Mouse (Mus musculus) hindbrain, embryonic 11.5 days (tissue): ENCODE measurements at regions not wholly inside any gene's neighbourhood (a gene's known extent, or its start where the extent isn't known, plus 50 kb on each side); places are given as distances from the start of the nearest gene placed in this dataset.
"Not testable (repeated sequence)": the region's sequence is repeated elsewhere in the genome, so short reads cannot be mapped to it uniquely, and the experiment has no call there.

Source experiments
- ATAC-seq: fragments of 200-750 bp; cut with Nextera tagmentation; 2 replicates; pipeline ENCODE4 v1.8.0; 2017; ENCODE audit warnings: mild to moderate bottlenecking, moderate TSS enrichment, moderate library complexity; ENCODE audit not compliant: low FRiP score
- DNase-seq: peaks from one replicate; pipeline ENCODE4 v3.0.0-alpha.2; 2015; ENCODE audit warnings: low spot score
- H3K27ac ChIP-seq: fragments of 300-500 bp; sonication (generic); 2 replicates; pipeline ENCODE4 v1.5.1; 2014; ENCODE audit warnings: mild to moderate bottlenecking, low read depth, low read length
- H3K27me3 ChIP-seq: fragments of 300-500 bp; sonication (generic); 2 replicates; pipeline ENCODE4 v1.6.1; 2014; ENCODE audit warnings: mild to moderate bottlenecking, low read length, moderate library complexity, mixed read lengths; ENCODE audit not compliant: control insufficient read depth, insufficient read depth
- H3K36me3 ChIP-seq: fragments of 300-500 bp; sonication (generic); 2 replicates; pipeline ENCODE4 v1.6.1; 2014; ENCODE audit warnings: mild to moderate bottlenecking, low read length, moderate library complexity, mixed read lengths; ENCODE audit not compliant: control insufficient read depth, insufficient read depth
- H3K4me1 ChIP-seq: fragments of 300-500 bp; sonication (generic); replicated peaks from 2 replicates; pipeline ENCODE4 v1.6.1; 2014; ENCODE audit warnings: low read length, mixed read lengths; ENCODE audit not compliant: control insufficient read depth, insufficient read depth
- H3K4me2 ChIP-seq: fragments of 300-500 bp; sonication (generic); replicated peaks from 2 replicates; pipeline ENCODE4 v1.6.1; 2014; ENCODE audit warnings: mild to moderate bottlenecking, low read depth, low read length
- H3K4me3 ChIP-seq: fragments of 300-500 bp; sonication (generic); 2 replicates; pipeline ENCODE4 v1.5.1; 2014; ENCODE audit warnings: low read depth, low read length
- H3K9ac ChIP-seq: fragments of 300-500 bp; sonication (generic); 2 replicates; pipeline ENCODE4 v1.6.1; 2014; ENCODE audit warnings: low read depth, low read length
- H3K9me3 ChIP-seq: fragments of 300-500 bp; sonication (generic); 2 replicates; pipeline ENCODE4 v1.6.1; 2016; ENCODE audit warnings: low read length; ENCODE audit not compliant: control insufficient read depth
- WGBS: fragments of 180-500 bp; shearing (Covaris S2); extraction: QIAGEN DNeasy Blood & Tissue Kit; methylation state at CpG from one replicate; pipeline ENCODE4 v1.1.7; 2014; 5-methylcytosine and 5-hydroxymethylcytosine counted together

GRCm38 (mm10) chr5:91752846-91753245 lies 210.0 kb downstream of the Rchy1 start:
- not testable (repeated sequence) for H3K27me3 ChIP-seq, H3K4me3 ChIP-seq, H3K4me2 ChIP-seq, H3K9me3 ChIP-seq, H3K4me1 ChIP-seq, ATAC-seq, DNase-seq, H3K36me3 ChIP-seq, H3K27ac ChIP-seq, H3K9ac ChIP-seq
- WGBS, result 91% methylated on average over 17 of the region's 17 CpGs

GRCm38 (mm10) chr5:91751168-91751567 lies 211.7 kb downstream of the Rchy1 start:
- Histone ChIP-seq H3K36me3 (no peaks in the 10 kb centered on the region), H3K4me2 (no peak overlapping the region), H3K27me3 (no peaks in the 10 kb centered on the region), H3K4me1 (no peaks in the 10 kb centered on the region), H3K27ac (no peak overlapping the region), H3K9me3 (no peaks in the 10 kb centered on the region), H3K9ac (no peak overlapping the region), H3K4me3 (no peak overlapping the region)
- no peak for ATAC-seq
- WGBS, result 68% methylated on average over 6 of the region's 6 CpGs
- DNase-seq, result no peak

DNA sequence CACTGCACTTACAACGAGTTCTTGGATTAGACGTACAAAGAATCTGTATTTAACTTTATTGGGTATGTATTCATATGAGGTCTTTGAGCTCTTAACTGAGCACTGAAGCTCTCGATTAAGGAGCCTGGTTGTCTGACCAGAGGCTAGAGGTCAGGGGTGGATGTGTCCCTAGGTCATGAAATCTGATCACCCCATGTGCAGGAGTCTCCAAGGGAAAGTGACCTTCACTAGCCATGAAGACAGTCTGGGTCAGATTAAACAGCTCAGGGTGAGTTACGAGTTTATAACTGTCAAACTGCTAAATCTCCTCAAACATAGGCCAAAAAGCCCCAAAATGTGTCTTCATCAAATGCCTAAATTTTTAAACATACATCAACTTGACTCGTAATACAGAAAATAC lies 216.8 kb downstream of the Rchy1 start:
- no peak for DNase-seq
- Histone ChIP-seq H3K27ac (no peak overlapping the region), H3K9ac (no peak overlapping the region), H3K9me3 (no peaks in the 10 kb centered on the region), H3K27me3 (no peaks in the 10 kb centered on the region), H3K4me3 (no peak overlapping the region), H3K4me2 (no peak overlapping the region), H3K4me1 (no peaks in the 10 kb centered on the region), H3K36me3 (no peaks in the 10 kb centered on the region)
- no peak for ATAC-seq
- 66% methylated on average over 5 of the region's 5 CpGs for WGBS

GRCm38 (mm10) chr5:91744389-91744788 lies 218.5 kb downstream of the Rchy1 start:
- Histone ChIP-seq H3K9ac (no peak overlapping the region), H3K27ac (no peak overlapping the region), H3K9me3 (no peaks in the 10 kb centered on the region), H3K27me3 (no peaks in the 10 kb centered on the region), H3K4me2 (no peak overlapping the region), H3K4me1 (no peaks in the 10 kb centered on the region), H3K4me3 (no peak overlapping the region), H3K36me3 (no peaks in the 10 kb centered on the region)
- DNase-seq, result no peak
- no peak for ATAC-seq

DNA sequence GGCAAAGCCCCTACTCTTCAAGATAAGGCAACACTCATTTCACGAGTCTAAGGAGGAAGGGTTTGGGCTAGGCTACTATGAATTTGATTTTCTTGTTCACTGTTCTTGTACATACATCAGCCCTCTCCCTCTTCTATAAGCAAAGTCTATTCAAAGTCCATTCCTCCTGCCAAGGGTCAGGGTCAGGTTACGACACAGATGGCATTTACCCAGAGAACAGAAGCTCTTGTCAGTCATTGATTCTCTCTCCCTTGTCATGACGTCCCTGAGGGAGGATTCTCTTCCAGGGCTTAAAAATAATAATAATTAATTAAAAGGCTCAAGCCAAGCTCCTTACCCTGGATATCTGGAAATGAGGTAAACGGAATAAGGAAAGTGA lies 222.7 kb downstream of the Rchy1 start:
- Histone ChIP-seq H3K27me3 (no peaks in the 10 kb centered on the region), H3K4me3 (no peak overlapping the region), H3K4me1 (no peaks in the 10 kb centered on the region), H3K4me2 (no peak overlapping the region), H3K27ac (no peak overlapping the region), H3K36me3 (no peaks in the 10 kb centered on the region), H3K9ac (no peak overlapping the region), H3K9me3 (no peaks in the 10 kb centered on the region)
- peak; percentile 40 for DNase-seq
- 30% methylated on average over 4 of the region's 4 CpGs for WGBS
- no peak for ATAC-seq

- Histone ChIP-seq H3K27me3 (no peaks in the 10 kb centered on the region), H3K4me1 (no peaks in the 10 kb centered on the region), H3K4me2 (no peak overlapping the region), H3K9me3 (no peaks in the 10 kb centered on the region), H3K9ac (no peak overlapping the region), H3K36me3 (no peaks in the 10 kb centered on the region), H3K4me3 (no peak overlapping the region), H3K27ac (no peak overlapping the region)
- ATAC-seq (no peak), DNase-seq (no peak)
- WGBS, result 66% methylated on average over 16 of the region's 16 CpGs
Observed at GRCm38 (mm10) chr5:91739433-91740158, 222.2 kb downstream of the Parm1 start.

DNA sequence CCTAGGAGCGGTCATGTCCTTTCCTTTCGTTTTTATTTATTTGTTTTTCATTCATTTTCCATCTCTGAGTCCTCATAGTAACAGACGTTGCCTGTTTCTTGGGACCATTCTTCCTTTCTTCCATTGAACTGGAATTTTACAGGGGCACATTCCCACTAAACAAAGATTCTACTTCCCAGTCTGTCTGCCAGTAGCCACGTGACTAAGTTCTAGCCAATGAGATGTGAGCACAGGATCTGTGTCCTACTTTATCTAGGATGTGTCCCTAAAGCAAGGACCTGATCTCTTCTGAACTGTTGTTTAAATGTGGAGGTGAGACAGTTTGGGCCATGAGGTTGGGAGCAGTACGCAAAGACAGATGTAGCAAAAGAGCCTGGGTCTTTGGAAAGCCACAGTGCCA lies 214.6 kb downstream of the Parm1 start:
- Histone ChIP-seq H3K9ac (no peak overlapping the region), H3K4me2 (no peak overlapping the region), H3K9me3 (no peaks in the 10 kb centered on the region), H3K36me3 (no peaks in the 10 kb centered on the region), H3K27ac (no peak overlapping the region), H3K4me1 (no peaks in the 10 kb centered on the region), H3K4me3 (no peak overlapping the region), H3K27me3 (no peaks in the 10 kb centered on the region)
- ATAC-seq (no peak), DNase-seq (no peak)
- WGBS, result 86% methylated on average over 5 of the region's 5 CpGs

DNA sequence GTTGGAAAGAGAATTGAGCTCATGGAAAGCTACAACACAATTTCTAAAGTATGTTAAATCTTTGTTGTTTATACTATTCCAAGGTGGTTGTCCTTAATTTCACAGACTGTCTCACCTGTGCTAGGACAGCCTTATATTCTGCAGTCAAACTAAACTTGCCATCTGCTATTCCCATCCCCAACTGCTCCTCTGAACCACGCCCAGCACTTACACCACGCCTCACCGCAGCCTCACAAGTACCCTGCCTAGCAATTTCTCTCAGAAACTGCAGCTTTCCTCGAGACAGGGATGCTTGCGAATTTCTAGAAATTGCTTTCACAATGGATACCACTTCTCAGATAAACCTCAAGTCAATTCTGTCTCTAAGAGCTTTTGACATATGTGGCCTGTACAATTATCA lies 213.7 kb downstream of the Parm1 start:
- ATAC-seq (no peak), DNase-seq (no peak)
- Histone ChIP-seq H3K4me3 (no peak overlapping the region), H3K9me3 (no peaks in the 10 kb centered on the region), H3K9ac (no peak overlapping the region), H3K36me3 (no peaks in the 10 kb centered on the region), H3K4me1 (no peaks in the 10 kb centered on the region), H3K27ac (no peak overlapping the region), H3K27me3 (no peaks in the 10 kb centered on the region), H3K4me2 (no peak overlapping the region)
- 85% methylated on average over 5 of the region's 5 CpGs for WGBS

GRCm38 (mm10) chr5:91729868-91730267 lies 212.5 kb downstream of the Parm1 start:
- 65% methylated on average over 3 of the region's 3 CpGs for WGBS
- H3K4me3 ChIP-seq, result no peak overlapping the region

More at GRCm38 (mm10) chr5:91729868-91730267, 212.5 kb downstream of the Parm1 start:
- ATAC-seq, result no peak
- H3K9ac ChIP-seq, result no peak overlapping the region
- no peaks in the 10 kb centered on the region for H3K9me3 ChIP-seq
- no peaks in the 10 kb centered on the region for H3K36me3 ChIP-seq
- no peak for DNase-seq
- no peaks in the 10 kb centered on the region for H3K27me3 ChIP-seq
- no peak overlapping the region for H3K4me2 ChIP-seq
- H3K27ac ChIP-seq, result no peak overlapping the region
- no peaks in the 10 kb centered on the region for H3K4me1 ChIP-seq
